Mouse (Mus musculus) spleen, adult 2 months (tissue): ENCODE results near the gene Siah1a.

Source experiments
- CTCF ChIP-seq: fragments of 200-500 bp; IDR thresholded peaks from 2 replicates; pipeline ENCODE4 v1.5.1; 2011; ENCODE audit warnings: mild to moderate bottlenecking, inconsistent platforms; ENCODE audit not compliant: insufficient read depth, insufficient read length, insufficient replicate concordance; ENCODE audit errors: extremely low read depth
- POLR2A ChIP-seq: fragments of 200-500 bp; IDR thresholded peaks from 2 replicates; pipeline ENCODE4 v1.6.1; 2011; ENCODE audit warnings: low read depth, low read length, inconsistent platforms

DNA sequence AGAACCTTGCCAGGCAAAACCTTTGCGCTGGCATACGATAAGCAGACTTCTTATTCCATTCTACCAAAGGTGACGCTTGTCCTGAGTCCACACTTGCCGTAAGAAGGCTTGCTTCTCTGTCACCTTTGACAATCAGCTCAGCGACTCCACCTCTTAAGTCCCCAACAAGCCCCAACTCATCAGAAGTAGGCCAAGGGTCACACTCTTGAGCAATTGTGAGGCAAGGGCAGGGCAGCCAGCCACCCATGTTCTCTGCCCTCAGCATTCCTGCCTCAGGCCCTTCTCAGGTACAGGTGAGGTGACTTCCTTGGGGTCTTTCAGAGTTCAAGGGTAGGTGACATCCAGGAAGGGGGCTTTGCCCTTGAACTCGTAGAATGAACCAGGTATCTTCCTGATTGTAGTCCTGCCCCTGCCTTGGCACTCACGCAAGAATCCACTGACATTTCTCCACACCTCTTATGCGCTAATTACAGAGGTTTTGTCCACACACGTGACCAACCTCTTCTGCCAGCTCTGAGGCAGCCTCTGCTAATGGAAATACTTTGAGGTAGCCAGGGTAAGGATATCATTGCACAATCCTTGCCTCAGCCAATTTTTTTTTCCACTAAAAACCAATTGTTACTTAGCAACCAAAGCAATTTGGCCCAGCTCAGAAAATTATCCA, 20.9 kb upstream of the Siah1a start:
- TF ChIP-seq CTCF (no peak), POLR2A (no peak)
